Mouse (Mus musculus) erythroblast, embryonic 14.5 days (primary cell): ENCODE data around the gene Csf3r.

Experiments
- GATA1 ChIP-seq: IDR thresholded peaks from 2 replicates; pipeline ENCODE4 v1.6.1; 2012; ENCODE audit warnings: low read length, inconsistent platforms, mixed read lengths
- TAL1 ChIP-seq: IDR thresholded peaks from 3 replicates; pipeline ENCODE4 v1.6.1; 2012; ENCODE audit warnings: low read length, inconsistent platforms, mixed read lengths

GRCm38 (mm10) chr4:126046851-126047585, 22.7 kb downstream of the Csf3r start, which contains the start of gene Mrps15:
- TF ChIP-seq GATA1 = no peak
- no peak for TF ChIP-seq TAL1
